Mouse (Mus musculus): ENCODE data around the gene Atp6v1c2. TPM values are rescaled to one million over a fixed set of nuclear protein-coding genes. Genes with fewer than 3 reads are reported as not detected.

Gene Atp6v1c2
- polyA plus RNA-seq, 1 experiment from 2014 or later: 0.48 TPM

- no peak overlapping the region for H3K4me3 ChIP-seq
- no peaks in the 10 kb centered on the region for H3K36me3 ChIP-seq
- H3K4me2 ChIP-seq: no peak overlapping the region
- no peak overlapping the region for H3K9ac ChIP-seq
- peaks cover 6% of the 10 kb centered on the region for H3K27me3 ChIP-seq
- no peak for ATAC-seq (ENCODE audit: low FRiP score, low read depth)
- no peaks in the 10 kb centered on the region for H3K4me1 ChIP-seq (replicated peaks)
- no peaks in the 10 kb centered on the region for H3K9me3 ChIP-seq
- no peak overlapping the region for H3K27ac ChIP-seq (replicated peaks)
- 71% methylated on average over 4 of the region's 4 CpGs for WGBS
These were observed 11.2 kb downstream of the Atp6v1c2 start for GRCm38 (mm10) chr12:17317970-17318369.

GRCm38 (mm10) chr12:17316096-17316495 is 13.1 kb downstream of the Atp6v1c2 start:
- Histone ChIP-seq H3K4me2 (no peak overlapping the region), H3K27ac (replicated peaks) (no peak overlapping the region), H3K4me1 (replicated peaks) (0 out of 2 replicates have a peak, but pooled peaks cover 1% of the 10 kb centered on the region), H3K36me3 (no peaks in the 10 kb centered on the region), H3K9me3 (no peaks in the 10 kb centered on the region), H3K27me3 (no peaks in the 10 kb centered on the region), H3K4me3 (no peak overlapping the region), H3K9ac (no peak overlapping the region)
- no peak for ATAC-seq (ENCODE audit: low FRiP score, low read depth)
- 92% methylated on average over 5 of the region's 5 CpGs for WGBS

- H3K4me1 ChIP-seq (replicated peaks): 0 out of 2 replicates have a peak, but pooled peaks cover 2% of the 10 kb centered on the region
- no peak overlapping the region for H3K4me3 ChIP-seq
- 48% methylated on average over 16 of the region's 16 CpGs for WGBS
- no peak overlapping the region for H3K27ac ChIP-seq (replicated peaks)
- no peaks in the 10 kb centered on the region for H3K9me3 ChIP-seq
- no peaks in the 10 kb centered on the region for H3K27me3 ChIP-seq
- no peak for ATAC-seq (ENCODE audit: low FRiP score, low read depth)
- H3K36me3 ChIP-seq: no peaks in the 10 kb centered on the region
- no peak overlapping the region for H3K9ac ChIP-seq
- 0 out of 2 replicates have a peak overlapping the region, but pooled peaks have one; percentile 15 for H3K4me2 ChIP-seq
These were observed 18.0 kb downstream of the Atp6v1c2 start for GRCm38 (mm10) chr12:17310852-17311839.

GRCm38 (mm10) chr12:17308246-17308645 is 20.9 kb downstream of the Atp6v1c2 start:
- Histone ChIP-seq H3K27ac (replicated peaks) (no peak overlapping the region), H3K9me3 (no peaks in the 10 kb centered on the region), H3K9ac (no peak overlapping the region), H3K27me3 (no peaks in the 10 kb centered on the region), H3K4me1 (replicated peaks) (0 out of 2 replicates have a peak, but pooled peaks cover 2% of the 10 kb centered on the region), H3K4me2 (no peak overlapping the region), H3K36me3 (no peaks in the 10 kb centered on the region), H3K4me3 (no peak overlapping the region)
- 43% methylated on average over 4 of the region's 4 CpGs for WGBS
- ATAC-seq (ENCODE audit: low FRiP score, low read depth): no peak

- H3K9ac ChIP-seq: no peak overlapping the region
- H3K27ac ChIP-seq (replicated peaks): no peak overlapping the region
- WGBS: 89% methylated on average over 7 of the region's 7 CpGs
- H3K4me2 ChIP-seq: no peak overlapping the region
- no peak for ATAC-seq (ENCODE audit: low FRiP score, low read depth)
- H3K36me3 ChIP-seq: no peaks in the 10 kb centered on the region
- H3K4me1 ChIP-seq (replicated peaks): no peaks in the 10 kb centered on the region
- H3K4me3 ChIP-seq: no peak overlapping the region
- H3K9me3 ChIP-seq: no peaks in the 10 kb centered on the region
- H3K27me3 ChIP-seq: no peaks in the 10 kb centered on the region
These were observed 23.7 kb downstream of the Atp6v1c2 start for GRCm38 (mm10) chr12:17305445-17305844.

GRCm38 (mm10) chr12:17299902-17300301 is 29.3 kb downstream of the Atp6v1c2 start:
- Histone ChIP-seq H3K9me3 (no peaks in the 10 kb centered on the region), H3K9ac (no peak overlapping the region), H3K36me3 (no peaks in the 10 kb centered on the region), H3K27me3 (no peaks in the 10 kb centered on the region), H3K4me3 (no peak overlapping the region), H3K4me1 (replicated peaks) (no peaks in the 10 kb centered on the region), H3K27ac (replicated peaks) (no peak overlapping the region), H3K4me2 (no peak overlapping the region)
- no peak for ATAC-seq (ENCODE audit: low FRiP score, low read depth)
- 92% methylated on average over 1 of the region's 1 CpGs for WGBS

- Histone ChIP-seq H3K4me1 (replicated peaks) (no peaks in the 10 kb centered on the region), H3K27me3 (no peaks in the 10 kb centered on the region), H3K36me3 (no peaks in the 10 kb centered on the region), H3K27ac (replicated peaks) (no peak overlapping the region), H3K9me3 (no peaks in the 10 kb centered on the region), H3K9ac (no peak overlapping the region), H3K4me3 (no peak overlapping the region), H3K4me2 (no peak overlapping the region)
- ATAC-seq (ENCODE audit: low FRiP score, low read depth): no peak
- WGBS: 69% methylated on average over 2 of the region's 2 CpGs
These were observed 32.3 kb downstream of the Atp6v1c2 start for GRCm38 (mm10) chr12:17296899-17297298.

- Histone ChIP-seq H3K9me3 (no peaks in the 10 kb centered on the region), H3K9ac (no peak overlapping the region), H3K27ac (replicated peaks) (no peak overlapping the region), H3K4me3 (no peak overlapping the region), H3K36me3 (no peaks in the 10 kb centered on the region), H3K4me1 (replicated peaks) (no peaks in the 10 kb centered on the region), H3K27me3 (no peaks in the 10 kb centered on the region), H3K4me2 (no peak overlapping the region)
- ATAC-seq (ENCODE audit: low FRiP score, low read depth): no peak
- 81% methylated on average over 4 of the region's 4 CpGs for WGBS
These were observed 38.6 kb downstream of the Atp6v1c2 start for GRCm38 (mm10) chr12:17290569-17290968.

GRCm38 (mm10) chr12:17289913-17290312 is 39.2 kb downstream of the Atp6v1c2 start:
- Histone ChIP-seq H3K4me3 (no peak overlapping the region), H3K36me3 (peaks cover 6% of the 10 kb centered on the region), H3K9ac (no peak overlapping the region), H3K4me1 (replicated peaks) (no peaks in the 10 kb centered on the region), H3K27ac (replicated peaks) (no peak overlapping the region), H3K4me2 (no peak overlapping the region), H3K27me3 (no peaks in the 10 kb centered on the region), H3K9me3 (no peaks in the 10 kb centered on the region)
- ATAC-seq (ENCODE audit: low FRiP score, low read depth): no peak
- 88% methylated on average over 2 of the region's 2 CpGs for WGBS

- H3K4me3 ChIP-seq: no peak overlapping the region
- H3K27me3 ChIP-seq: no peaks in the 10 kb centered on the region
- H3K9ac ChIP-seq: no peak overlapping the region
- no peak overlapping the region for H3K27ac ChIP-seq (replicated peaks)
- no peak for ATAC-seq (ENCODE audit: low FRiP score, low read depth)
- H3K4me1 ChIP-seq (replicated peaks): no peaks in the 10 kb centered on the region
- H3K9me3 ChIP-seq: no peaks in the 10 kb centered on the region
- 76% methylated on average over 2 of the region's 2 CpGs for WGBS
- H3K4me2 ChIP-seq: no peak overlapping the region
- peaks cover 15% of the 10 kb centered on the region for H3K36me3 ChIP-seq
These were observed 40.1 kb downstream of the Atp6v1c2 start for GRCm38 (mm10) chr12:17289060-17289459.

GRCm38 (mm10) chr12:17288496-17288895 is 40.7 kb downstream of the Atp6v1c2 start:
- Histone ChIP-seq H3K4me2 (no peak overlapping the region), H3K4me1 (replicated peaks) (no peaks in the 10 kb centered on the region), H3K27me3 (no peaks in the 10 kb centered on the region), H3K9ac (no peak overlapping the region), H3K27ac (replicated peaks) (no peak overlapping the region), H3K4me3 (no peak overlapping the region), H3K9me3 (no peaks in the 10 kb centered on the region), H3K36me3 (peaks cover 20% of the 10 kb centered on the region)
- no peak for ATAC-seq (ENCODE audit: low FRiP score, low read depth)
- WGBS: 85% methylated on average over 4 of the region's 4 CpGs

- peaks cover 33% of the 10 kb centered on the region for H3K4me1 ChIP-seq (replicated peaks)
- H3K4me2 ChIP-seq: no peak overlapping the region
- H3K9ac ChIP-seq: no peak overlapping the region
- H3K27me3 ChIP-seq: no peaks in the 10 kb centered on the region
- H3K4me3 ChIP-seq: no peak overlapping the region
- peaks cover 81% of the 10 kb centered on the region for H3K36me3 ChIP-seq
- H3K27ac ChIP-seq (replicated peaks): no peak overlapping the region
- ATAC-seq (ENCODE audit: low FRiP score, low read depth): no peak
- 45% methylated on average over 7 of the region's 7 CpGs for WGBS
- no peaks in the 10 kb centered on the region for H3K9me3 ChIP-seq
These were observed 55.3 kb downstream of the Atp6v1c2 start for GRCm38 (mm10) chr12:17273841-17274240.
